Mouse (Mus musculus) lung, adult 2 months (tissue): ENCODE measurements around the gene Syt1.

ENCODE experiments used
- CTCF ChIP-seq: fragments of 200-500 bp; IDR thresholded peaks from 2 replicates; pipeline ENCODE4 v1.5.1; 2011; ENCODE audit warnings: mild to moderate bottlenecking, low read length, control low read depth; ENCODE audit not compliant: insufficient read depth
- POLR2A ChIP-seq: fragments of 200-500 bp; IDR thresholded peaks from 2 replicates; pipeline ENCODE4 v1.6.1; 2011; ENCODE audit warnings: low read depth, mild to moderate bottlenecking, control low read depth, low read length, borderline replicate concordance; ENCODE audit errors: extremely low read depth

DNA sequence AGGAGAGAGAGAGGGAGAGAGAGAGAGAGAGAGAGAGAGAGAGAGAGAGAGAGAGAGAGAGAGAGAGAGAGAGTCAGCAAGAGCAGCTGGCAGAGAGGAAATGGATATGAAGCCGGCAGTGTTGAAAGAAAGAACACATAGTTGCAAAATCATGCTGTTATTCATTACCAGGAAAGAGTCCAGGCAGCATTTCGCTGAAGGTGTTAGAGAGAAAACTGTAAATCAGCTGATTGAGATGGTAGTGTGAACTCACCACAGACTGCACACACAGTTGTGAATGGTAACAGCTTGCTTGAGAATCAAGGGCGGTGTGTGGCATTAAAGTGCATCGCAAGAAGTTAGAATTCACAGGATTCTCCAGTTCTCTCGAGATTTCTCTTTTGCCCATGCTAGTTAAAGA, 300.3 kb downstream of the Syt1 start:
- TF ChIP-seq CTCF (no peak), POLR2A (no peak)
